Mouse (Mus musculus): Measurements from ENCODE around the gene Vps8.

Gene Vps8

GRCm38 (mm10) chr16:21606249-21607020 lies 183.5 kb downstream of the Vps8 start:
- in situ Hi-C loops (cut with MboI; ENCODE audit: unreplicated experiment in 2 of 2), result no loop called here

- in situ Hi-C loops (cut with MboI; ENCODE audit: unreplicated experiment in 2 of 2), result no loop called here
Observed at GRCm38 (mm10) chr16:21607021-21607650, 184.2 kb downstream of the Vps8 start.

- in situ Hi-C loops (cut with MboI; ENCODE audit: unreplicated experiment in 2 of 2), result no loop called here
Observed at GRCm38 (mm10) chr16:21607651-21608040, 184.7 kb downstream of the Vps8 start.

- in situ Hi-C loops (cut with MboI; ENCODE audit: unreplicated experiment in 2 of 2), result no loop called here
Observed at GRCm38 (mm10) chr16:21608176-21608865, 185.4 kb downstream of the Vps8 start.

GRCm38 (mm10) chr16:21610473-21610872 lies 187.6 kb downstream of the Vps8 start:
- in situ Hi-C loops (cut with MboI; ENCODE audit: unreplicated experiment in 2 of 2), result loop anchor here (10.0 kb wide), 3 partner anchors 114 to 204 kb away; no protein-coding TSS in a partner anchor

GRCm38 (mm10) chr16:21615802-21616201 lies 192.9 kb downstream of the Vps8 start:
- in situ Hi-C loops (cut with MboI; ENCODE audit: unreplicated experiment in 2 of 2), result loop anchor here (5.0 to 10.0 kb wide), 4 partner anchors 109 to 199 kb away; no protein-coding TSS in a partner anchor

- in situ Hi-C loops (cut with MboI; ENCODE audit: unreplicated experiment in 2 of 2), result no loop called here
Observed at GRCm38 (mm10) chr16:21620630-21621029, 197.7 kb downstream of the Vps8 start.

GRCm38 (mm10) chr16:21625784-21626634 lies 203.1 kb downstream of the Vps8 start:
- in situ Hi-C loops (cut with MboI; ENCODE audit: unreplicated experiment in 2 of 2), result no loop called here

GRCm38 (mm10) chr16:21627248-21627647 lies 204.3 kb downstream of the Vps8 start:
- in situ Hi-C loops (cut with MboI; ENCODE audit: unreplicated experiment in 2 of 2), result no loop called here

- in situ Hi-C loops (cut with MboI; ENCODE audit: unreplicated experiment in 2 of 2), result no loop called here
Observed at GRCm38 (mm10) chr16:21628061-21628591, 205.2 kb downstream of the Vps8 start.

- in situ Hi-C loops (cut with MboI; ENCODE audit: unreplicated experiment in 2 of 2), result loop anchor here in 1 of 2 experiments (5.0 kb wide), 1 partner anchor 138 kb away; no protein-coding TSS in a partner anchor
Observed at GRCm38 (mm10) chr16:21630614-21631013, 207.7 kb downstream of the Vps8 start.

GRCm38 (mm10) chr16:21631815-21632222 lies 208.9 kb downstream of the Vps8 start:
- in situ Hi-C loops (cut with MboI; ENCODE audit: unreplicated experiment in 2 of 2), result loop anchor here in 1 of 2 experiments (5.0 kb wide), 1 partner anchor 140 kb away; no protein-coding TSS in a partner anchor

GRCm38 (mm10) chr16:21634460-21634859 lies 211.5 kb downstream of the Vps8 start:
- in situ Hi-C loops (cut with MboI; ENCODE audit: unreplicated experiment in 2 of 2), result loop anchor here in 1 of 2 experiments (5.0 kb wide), 1 partner anchor 142 kb away; no protein-coding TSS in a partner anchor

GRCm38 (mm10) chr16:21636156-21636853 lies 213.4 kb downstream of the Vps8 start:
- in situ Hi-C loops (cut with MboI; ENCODE audit: unreplicated experiment in 2 of 2), result no loop called here

GRCm38 (mm10) chr16:21637201-21637819 lies 214.4 kb downstream of the Vps8 start:
- in situ Hi-C loops (cut with MboI; ENCODE audit: unreplicated experiment in 2 of 2), result no loop called here

- in situ Hi-C loops (cut with MboI; ENCODE audit: unreplicated experiment in 2 of 2), result loop anchor here in 1 of 2 experiments (5.0 kb wide), 1 partner anchor 79 kb away; no protein-coding TSS in a partner anchor
Observed at GRCm38 (mm10) chr16:21640766-21641499, 218.0 kb downstream of the Vps8 start.

GRCm38 (mm10) chr16:21641944-21642343 lies 219.0 kb downstream of the Vps8 start:
- in situ Hi-C loops (cut with MboI; ENCODE audit: unreplicated experiment in 2 of 2), result loop anchor here in 1 of 2 experiments (5.0 kb wide), 1 partner anchor 80 kb away; no protein-coding TSS in a partner anchor

GRCm38 (mm10) chr16:21642906-21643305 lies 220.0 kb downstream of the Vps8 start:
- in situ Hi-C loops (cut with MboI; ENCODE audit: unreplicated experiment in 2 of 2), result loop anchor here in 1 of 2 experiments (5.0 kb wide), 1 partner anchor 81 kb away; no protein-coding TSS in a partner anchor

All from v-Abl transformed pro-B cells (cell line).